Mouse (Mus musculus): ENCODE measurements around the gene Tekt4. TPM values are rescaled to one million over a fixed set of nuclear protein-coding genes. Genes with fewer than 3 reads are reported as not detected.

The Tekt4 gene
- 1.00 and 1.9 TPM in 2 replicates for polyA plus RNA-seq (2015; fragmentation: Nextera tagmentation; extraction: Ambion mirVana)

DNA sequence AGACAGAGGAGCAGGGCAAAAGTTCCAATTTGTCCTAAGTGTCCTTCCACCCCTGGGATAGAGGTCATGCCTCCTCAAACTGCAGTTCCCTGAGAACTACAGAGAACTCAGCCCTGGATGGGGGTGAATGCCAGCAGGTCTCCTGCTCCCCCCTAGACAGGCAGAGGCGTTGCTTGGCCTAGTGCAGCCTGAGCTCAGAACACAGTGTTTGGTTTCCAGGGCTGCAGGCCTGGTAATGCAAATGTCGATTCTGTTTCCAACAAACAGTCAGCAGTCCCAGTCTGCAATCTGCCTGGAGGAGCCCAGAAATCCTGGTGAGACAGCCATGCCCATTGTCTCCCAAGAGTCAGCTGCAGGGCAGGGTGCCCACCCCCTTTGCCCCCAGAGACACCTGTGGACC, at the start of gene Tekt4:
Tekt4 (plus strand) TSS at position 344 of the 400 bp plus-strand sequence.
- H3K4me3 ChIP-seq: no peak within 1 kb of the TSS
- H3K27me3 ChIP-seq: no peaks in the 10 kb centered on the region
- no peak within 1 kb of the TSS for H3K9ac ChIP-seq (replicated peaks)
- no peak within 1 kb of the TSS for H3K4me2 ChIP-seq (replicated peaks)
- no peak within 1 kb of the TSS for H3K27ac ChIP-seq (replicated peaks)
- no peak for ATAC-seq (replicated peaks)
- no peaks in the 10 kb centered on the region for H3K4me1 ChIP-seq
- no peaks in the 10 kb centered on the region for H3K9me3 ChIP-seq
- 59% methylated on average over 2 of the region's 2 CpGs for WGBS
- H3K36me3 ChIP-seq: no peaks in the 10 kb centered on the region

GRCm38 (mm10) chr17:25405224-25405895, 49.1 kb upstream of the Tekt4 start:
- Histone ChIP-seq H3K9me3 (no peaks in the 10 kb centered on the region), H3K27me3 (peaks cover 48% of the 10 kb centered on the region), H3K4me1 (peaks cover 60% of the 10 kb centered on the region), H3K9ac (replicated peaks) (0 out of 2 replicates have a peak overlapping the region, but pooled peaks have one; percentile 16), H3K4me3 (no peak overlapping the region), H3K36me3 (no peaks in the 10 kb centered on the region), H3K27ac (replicated peaks) (peak overlapping the region; percentile 38), H3K4me2 (replicated peaks) (no peak overlapping the region; the same call in 1 of the 2 replicates)
- peak; percentile 34 for ATAC-seq (replicated peaks)
- 2% methylated on average over 9 of the region's 10 CpGs for WGBS

- H3K36me3 ChIP-seq: no peaks in the 10 kb centered on the region
- 0 out of 2 replicates have a peak overlapping the region, but pooled peaks have one; percentile 16 for H3K9ac ChIP-seq (replicated peaks)
- peak; percentile 46 for ATAC-seq (replicated peaks)
- H3K4me2 ChIP-seq (replicated peaks): 0 out of 2 replicates have a peak overlapping the region, but pooled peaks have one; percentile 13
- peaks cover 67% of the 10 kb centered on the region for H3K4me1 ChIP-seq
- H3K9me3 ChIP-seq: no peaks in the 10 kb centered on the region
- H3K27ac ChIP-seq (replicated peaks): peak overlapping the region; percentile 38
- WGBS: 1% methylated on average over 6 of the region's 6 CpGs
- no peak overlapping the region for H3K4me3 ChIP-seq
- H3K27me3 ChIP-seq: peaks cover 42% of the 10 kb centered on the region
These were observed 48.4 kb upstream of the Tekt4 start for GRCm38 (mm10) chr17:25406011-25406441.

GRCm38 (mm10) chr17:25407352-25407751, 47.1 kb upstream of the Tekt4 start:
- no peak overlapping the region for H3K9ac ChIP-seq (replicated peaks)
- no peak overlapping the region for H3K4me3 ChIP-seq
- ATAC-seq (replicated peaks): no peak
- H3K36me3 ChIP-seq: no peaks in the 10 kb centered on the region
- H3K4me2 ChIP-seq (replicated peaks): no peak overlapping the region
- peaks cover 74% of the 10 kb centered on the region for H3K4me1 ChIP-seq
- no peaks in the 10 kb centered on the region for H3K9me3 ChIP-seq
- H3K27me3 ChIP-seq: peaks cover 28% of the 10 kb centered on the region
- 63% methylated on average over 4 of the region's 4 CpGs for WGBS
- peak overlapping the region; percentile 38; the same call in 1 of the 2 replicates for H3K27ac ChIP-seq (replicated peaks)

DNA sequence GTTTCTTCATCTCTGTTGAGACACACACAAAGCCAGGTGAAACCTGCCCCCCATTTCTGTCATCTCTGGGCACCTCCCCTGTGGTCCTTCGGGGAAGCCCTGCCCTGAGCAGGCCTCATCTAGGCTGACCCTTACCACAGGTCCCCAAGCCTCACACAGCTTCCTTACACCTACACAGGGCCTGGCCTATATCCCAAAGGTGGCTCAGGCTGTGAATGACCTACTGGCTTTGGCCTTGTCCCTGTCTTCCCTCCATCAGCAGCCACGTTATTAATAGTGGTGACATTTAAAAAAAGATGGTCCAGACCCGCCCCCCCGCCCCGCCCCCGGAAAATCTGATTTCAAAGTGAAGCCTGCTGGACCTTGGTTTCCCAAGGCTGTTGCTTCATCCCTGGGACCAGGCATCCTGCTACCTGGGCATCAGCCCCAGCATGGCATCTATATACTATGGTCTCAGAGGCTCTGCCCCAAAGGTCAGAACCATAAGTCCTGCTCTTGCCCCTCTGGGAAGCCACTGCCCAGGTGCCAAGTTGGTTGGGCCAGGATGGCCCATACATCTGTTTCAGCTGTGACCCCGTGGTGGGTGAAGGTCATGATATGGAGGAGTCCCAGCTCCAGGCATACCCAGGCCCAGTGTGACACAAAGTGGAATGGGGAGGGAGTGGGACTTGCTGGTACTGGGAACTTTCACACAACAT, 46.0 kb upstream of the Tekt4 start:
- Histone ChIP-seq H3K4me3 (no peak overlapping the region), H3K27ac (replicated peaks) (no peak overlapping the region), H3K4me2 (replicated peaks) (no peak overlapping the region), H3K36me3 (no peaks in the 10 kb centered on the region), H3K27me3 (peaks cover 17% of the 10 kb centered on the region; the same call in 1 of the 2 replicates), H3K9ac (replicated peaks) (no peak overlapping the region), H3K9me3 (no peaks in the 10 kb centered on the region), H3K4me1 (peaks cover 74% of the 10 kb centered on the region)
- WGBS: 84% methylated on average over 7 of the region's 7 CpGs
- no peak for ATAC-seq (replicated peaks)

- H3K4me1 ChIP-seq: peaks cover 67% of the 10 kb centered on the region
- no peak overlapping the region for H3K4me2 ChIP-seq (replicated peaks)
- H3K27me3 ChIP-seq: 0 out of 2 replicates have a peak, but pooled peaks cover 6% of the 10 kb centered on the region
- no peak for ATAC-seq (replicated peaks)
- H3K9ac ChIP-seq (replicated peaks): no peak overlapping the region
- H3K9me3 ChIP-seq: no peaks in the 10 kb centered on the region
- H3K4me3 ChIP-seq: no peak overlapping the region
- H3K36me3 ChIP-seq: no peaks in the 10 kb centered on the region
- WGBS: 27% methylated on average over 7 of the region's 7 CpGs
- H3K27ac ChIP-seq (replicated peaks): peak overlapping the region; percentile 63
These were observed 44.8 kb upstream of the Tekt4 start for GRCm38 (mm10) chr17:25409621-25410020.

DNA sequence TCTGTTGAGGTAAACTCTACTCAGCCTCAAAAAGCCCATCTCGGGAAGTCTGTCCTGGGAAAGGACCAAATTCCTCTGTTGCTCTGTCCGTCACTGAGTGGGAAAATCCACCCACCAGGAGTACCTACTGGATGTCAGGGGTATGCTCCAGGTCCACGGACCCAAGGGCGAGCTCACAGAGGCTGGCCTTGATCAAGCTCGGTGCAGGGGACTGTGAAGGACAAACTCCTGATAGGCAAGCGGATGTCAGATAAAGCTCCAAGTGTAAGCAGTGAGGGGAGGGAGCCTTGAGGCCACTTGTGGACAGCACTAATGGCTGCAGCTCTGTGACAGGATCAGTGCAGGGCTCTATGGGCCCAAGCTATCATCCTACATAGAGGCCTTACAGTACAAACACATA, 44.2 kb upstream of the Tekt4 start:
- no peaks in the 10 kb centered on the region for H3K36me3 ChIP-seq
- H3K9me3 ChIP-seq: no peaks in the 10 kb centered on the region
- no peak overlapping the region for H3K4me2 ChIP-seq (replicated peaks)
- ATAC-seq (replicated peaks): no peak
- peak overlapping the region; percentile 63 for H3K27ac ChIP-seq (replicated peaks)
- peaks cover 67% of the 10 kb centered on the region for H3K4me1 ChIP-seq
- no peak overlapping the region for H3K9ac ChIP-seq (replicated peaks)
- H3K27me3 ChIP-seq: 0 out of 2 replicates have a peak, but pooled peaks cover 4% of the 10 kb centered on the region
- no peak overlapping the region for H3K4me3 ChIP-seq
- 71% methylated on average over 6 of the region's 6 CpGs for WGBS

DNA sequence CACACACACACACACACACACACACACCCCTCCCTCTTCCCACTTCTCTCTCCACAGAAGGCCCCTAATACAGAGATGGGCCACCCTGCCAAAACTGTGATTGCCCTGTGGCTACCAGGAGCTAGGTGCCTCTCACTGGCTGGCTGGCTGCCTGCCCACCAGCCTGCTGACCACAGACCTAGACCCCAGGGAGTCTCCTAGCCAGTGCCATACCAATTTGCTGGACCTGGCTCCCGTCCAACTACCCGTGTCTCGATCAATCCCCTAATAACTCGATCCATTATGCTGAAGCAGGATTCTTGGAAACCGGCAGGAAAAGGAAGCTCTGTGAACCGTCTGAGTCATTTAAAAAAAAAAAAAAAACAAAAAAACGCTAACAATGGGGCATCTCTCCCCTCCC, 43.6 kb upstream of the Tekt4 start:
- H3K4me3 ChIP-seq: no peak overlapping the region
- H3K27ac ChIP-seq (replicated peaks): 0 out of 2 replicates have a peak overlapping the region, but pooled peaks have one; percentile 63
- H3K27me3 ChIP-seq: 0 out of 2 replicates have a peak, but pooled peaks cover 4% of the 10 kb centered on the region
- 16% methylated on average over 7 of the region's 7 CpGs for WGBS
- peaks cover 67% of the 10 kb centered on the region for H3K4me1 ChIP-seq
- H3K4me2 ChIP-seq (replicated peaks): no peak overlapping the region
- H3K36me3 ChIP-seq: no peaks in the 10 kb centered on the region
- no peak for ATAC-seq (replicated peaks)
- H3K9me3 ChIP-seq: no peaks in the 10 kb centered on the region
- no peak overlapping the region for H3K9ac ChIP-seq (replicated peaks)

DNA sequence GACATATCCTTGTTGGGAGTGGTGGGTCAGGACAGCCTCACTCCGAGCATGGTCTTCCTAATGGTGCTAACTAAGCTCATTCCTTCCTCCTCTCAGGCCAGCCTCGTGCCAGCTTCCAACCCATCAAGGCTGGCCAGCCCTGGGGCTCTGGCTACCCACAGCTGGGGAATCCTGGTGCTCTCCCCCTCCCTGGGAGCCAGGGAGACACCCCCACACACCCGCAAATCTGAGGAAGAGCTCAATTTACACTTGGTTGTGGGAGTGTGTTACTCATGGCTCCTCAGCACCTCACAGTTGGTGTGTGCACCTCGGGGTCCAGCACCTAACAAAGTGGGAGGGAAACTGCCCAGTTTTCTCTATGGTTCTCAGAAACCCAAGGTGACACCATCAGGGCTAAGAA, 43.2 kb upstream of the Tekt4 start:
- no peaks in the 10 kb centered on the region for H3K9me3 ChIP-seq
- no peak overlapping the region for H3K4me2 ChIP-seq (replicated peaks)
- no peak overlapping the region for H3K9ac ChIP-seq (replicated peaks)
- no peak overlapping the region for H3K27ac ChIP-seq (replicated peaks)
- no peak for ATAC-seq (replicated peaks)
- no peak overlapping the region for H3K4me3 ChIP-seq
- WGBS: 58% methylated on average over 4 of the region's 4 CpGs
- H3K36me3 ChIP-seq: no peaks in the 10 kb centered on the region
- 0 out of 2 replicates have a peak, but pooled peaks cover 4% of the 10 kb centered on the region for H3K27me3 ChIP-seq
- H3K4me1 ChIP-seq: peaks cover 67% of the 10 kb centered on the region

GRCm38 (mm10) chr17:25414209-25414608, 40.2 kb upstream of the Tekt4 start:
- Histone ChIP-seq H3K9ac (replicated peaks) (no peak overlapping the region), H3K9me3 (no peaks in the 10 kb centered on the region), H3K4me2 (replicated peaks) (no peak overlapping the region), H3K4me3 (no peak overlapping the region), H3K36me3 (no peaks in the 10 kb centered on the region), H3K4me1 (peaks cover 63% of the 10 kb centered on the region), H3K27ac (replicated peaks) (no peak overlapping the region), H3K27me3 (no peaks in the 10 kb centered on the region)
- 74% methylated on average over 4 of the region's 4 CpGs for WGBS
- ATAC-seq (replicated peaks): no peak

DNA sequence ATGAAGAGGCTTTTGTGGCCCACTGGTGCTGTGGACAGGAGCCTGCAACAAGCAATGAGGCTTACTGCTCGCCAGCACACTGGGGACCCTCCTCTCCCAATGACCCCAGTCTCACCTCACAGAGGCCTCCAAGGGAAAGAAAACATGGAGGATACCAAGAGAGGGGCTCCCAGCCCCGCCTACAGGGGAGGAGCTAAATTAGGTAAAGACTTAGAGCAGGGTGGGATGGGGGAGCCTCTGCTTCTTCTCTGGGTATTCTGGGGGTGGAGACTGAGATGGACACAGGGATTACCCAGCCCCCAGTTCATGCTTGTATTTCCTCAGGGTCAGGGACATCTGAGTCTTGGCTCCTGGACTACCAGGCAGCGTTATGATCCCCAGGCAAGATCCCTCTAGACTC, 39.5 kb upstream of the Tekt4 start:
- no peaks in the 10 kb centered on the region for H3K27me3 ChIP-seq
- 52% methylated on average over 3 of the region's 3 CpGs for WGBS
- H3K36me3 ChIP-seq: no peaks in the 10 kb centered on the region
- H3K4me3 ChIP-seq: no peak overlapping the region
- H3K4me1 ChIP-seq: peaks cover 63% of the 10 kb centered on the region
- ATAC-seq (replicated peaks): no peak
- no peaks in the 10 kb centered on the region for H3K9me3 ChIP-seq
- no peak overlapping the region for H3K9ac ChIP-seq (replicated peaks)
- H3K27ac ChIP-seq (replicated peaks): no peak overlapping the region
- H3K4me2 ChIP-seq (replicated peaks): no peak overlapping the region

DNA sequence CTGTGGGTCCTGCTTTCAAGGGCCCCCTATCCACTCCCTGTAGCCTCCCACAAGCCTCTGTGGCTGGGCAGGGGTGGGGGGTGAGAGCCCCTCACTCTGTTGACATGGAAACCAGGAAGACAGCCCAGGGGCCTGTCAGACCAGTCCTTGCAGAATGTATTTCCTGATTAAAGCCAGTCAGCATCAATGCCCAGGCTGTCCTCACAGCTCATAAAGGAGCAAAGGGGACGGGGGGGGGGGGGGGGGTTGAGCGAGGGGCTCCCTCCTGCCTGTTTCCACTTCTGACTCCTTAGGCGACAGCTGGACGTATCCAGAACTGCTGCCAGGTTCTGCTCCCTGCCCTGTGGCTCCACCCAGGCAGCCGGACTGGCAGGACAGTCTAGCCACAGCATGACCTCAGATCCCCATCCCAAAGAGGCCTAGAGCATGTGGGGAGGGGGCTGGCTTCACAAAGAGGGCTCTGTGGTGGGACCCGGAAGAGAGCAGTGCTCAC, 38.9 kb upstream of the Tekt4 start:
- Histone ChIP-seq H3K27me3 (no peaks in the 10 kb centered on the region), H3K27ac (replicated peaks) (0 out of 2 replicates have a peak overlapping the region, but pooled peaks have one; percentile 1), H3K4me1 (peaks cover 63% of the 10 kb centered on the region), H3K36me3 (no peaks in the 10 kb centered on the region), H3K9ac (replicated peaks) (no peak overlapping the region), H3K9me3 (no peaks in the 10 kb centered on the region), H3K4me2 (replicated peaks) (no peak overlapping the region), H3K4me3 (no peak overlapping the region)
- WGBS: 3% methylated on average over 6 of the region's 6 CpGs
- ATAC-seq (replicated peaks): no peak

Measured in forebrain, embryonic 15.5 days (tissue).